Mouse (Mus musculus) heart, postnatal 0 days (tissue): ENCODE measurements around the gene Slc2a4. TPM values are rescaled to one million over a fixed set of nuclear protein-coding genes. Genes with fewer than 3 reads are reported as not detected.

Experiments used
- ATAC-seq: fragments of 200-750 bp; cut with Nextera tagmentation; 2 replicates; pipeline ENCODE4 v1.8.0; 2017; ENCODE audit warnings: low read depth, moderate number of reproducible peaks, moderate library complexity; ENCODE audit not compliant: insufficient read depth
- DNase-seq: peaks from one replicate; pipeline ENCODE4 v3.0.0-alpha.2; 2016; ENCODE audit warnings: low spot score
- H3K27ac ChIP-seq: fragments of 300-500 bp; sonication (generic); 2 replicates; pipeline ENCODE4 v1.5.1; 2014; ENCODE audit warnings: low read depth, mild to moderate bottlenecking
- H3K27me3 ChIP-seq: fragments of 300-500 bp; sonication (generic); 2 replicates; pipeline ENCODE4 v1.6.1; 2014; ENCODE audit warnings: low read length, mixed read lengths; ENCODE audit not compliant: control insufficient read depth, insufficient read depth
- H3K36me3 ChIP-seq: fragments of 300-500 bp; sonication (generic); replicated peaks from 2 replicates; pipeline ENCODE4 v1.6.1; 2014; ENCODE audit warnings: low read length, mixed read lengths; ENCODE audit not compliant: control insufficient read depth, insufficient read depth
- H3K4me1 ChIP-seq: fragments of 300-500 bp; sonication (generic); 2 replicates; pipeline ENCODE4 v1.6.1; 2014; ENCODE audit warnings: antibody characterized with exemption; ENCODE audit not compliant: control insufficient read depth, insufficient read depth
- H3K4me2 ChIP-seq: fragments of 300-500 bp; sonication (generic); 2 replicates; pipeline ENCODE4 v1.6.1; 2014; ENCODE audit warnings: low read depth, mild to moderate bottlenecking, low read length, moderate library complexity
- H3K4me3 ChIP-seq: fragments of 300-500 bp; sonication (generic); 2 replicates; pipeline ENCODE4 v1.5.1; 2014; ENCODE audit warnings: low read depth, low read length
- H3K9ac ChIP-seq: fragments of 300-500 bp; sonication (generic); replicated peaks from 2 replicates; pipeline ENCODE4 v1.6.1; 2014; ENCODE audit warnings: low read depth, low read length, mixed read lengths
- H3K9me3 ChIP-seq: fragments of 300-500 bp; sonication (generic); replicated peaks from 2 replicates; pipeline ENCODE4 v1.6.1; 2016; ENCODE audit warnings: low read length; ENCODE audit not compliant: control insufficient read depth
- CTCF ChIP-seq: IDR thresholded peaks from 2 replicates; pipeline ENCODE4 v1.5.1; 2016; ENCODE audit warnings: antibody characterized with exemption, control low read depth, low read depth
- EP300 ChIP-seq: IDR thresholded peaks from 2 replicates; pipeline ENCODE4 v1.6.1; 2016; ENCODE audit warnings: antibody characterized with exemption, low read depth
- WGBS: fragments of 180-500 bp; shearing (Covaris S2); extraction: QIAGEN DNeasy Blood & Tissue Kit; methylation state at CpG from one replicate; pipeline ENCODE4 v1.1.7; 2014; 5-methylcytosine and 5-hydroxymethylcytosine counted together
- polyA plus RNA-seq: library from polyadenylated mRNA; unstranded; fragments of >200 nt; fragmentation: Nextera tagmentation; extraction: Ambion mirVana; gene quantifications from 2 replicates; pipeline ENCODE4 v1.2.1, GENCODE M21; 2015
- total RNA-seq: library from RNA; depleted of rRNA; stranded (reverse); fragments of >200 nt; gene quantifications from 2 replicates; pipeline ENCODE4 v1.2.3, GENCODE M21; 2014; ENCODE audit warnings: low replicate concordance

Gene Slc2a4
- total and polyA plus RNA-seq, 2 experiments from 2014 or later = 89.2 to 267 TPM

GRCm38 (mm10) chr11:69914917-69915430 lies 33.0 kb downstream of the Slc2a4 start:
- no peak overlapping the region for H3K27ac ChIP-seq

DNA sequence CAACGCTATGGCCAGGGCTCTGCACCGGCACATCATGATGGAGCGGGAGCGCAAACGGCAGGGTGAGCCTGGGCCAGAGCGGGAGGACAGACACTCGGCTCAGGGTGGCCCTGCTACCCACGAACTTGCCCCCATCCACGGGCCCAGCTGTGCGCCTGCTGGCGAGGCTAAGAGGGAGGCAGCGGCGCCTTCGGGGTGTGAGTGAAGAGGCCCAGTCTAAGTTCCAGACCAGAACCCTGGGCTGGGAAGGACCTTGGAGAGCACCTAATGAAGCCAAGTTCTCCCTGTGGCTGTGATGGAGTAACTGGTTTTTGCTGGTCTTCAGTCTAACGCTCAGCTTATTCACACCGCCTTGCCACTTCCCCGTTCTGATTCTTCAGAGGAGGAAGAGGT lies 33.6 kb downstream of the Slc2a4 start:
- ATAC-seq = peak; percentile 2; the same call in 1 of the 2 replicates
- WGBS = 1% methylated on average over 17 of the region's 17 CpGs
- peak overlapping the region; percentile 88 for H3K27ac ChIP-seq
- peak overlapping the region; percentile 82 for H3K9ac ChIP-seq
- peak overlapping the region; percentile 89 for H3K4me3 ChIP-seq
- peaks cover 77% of the 10 kb centered on the region for H3K36me3 ChIP-seq
- DNase-seq = no peak
- H3K9me3 ChIP-seq = no peaks in the 10 kb centered on the region
- peak overlapping the region; percentile 94 for H3K4me2 ChIP-seq
- no peaks in the 10 kb centered on the region for H3K27me3 ChIP-seq
- peaks cover 21% of the 10 kb centered on the region for H3K4me1 ChIP-seq
- TF ChIP-seq EP300 (no peak), CTCF (no peak)

More at GRCm38 (mm10) chr11:69914917-69915430, 33.0 kb downstream of the Slc2a4 start:
- ATAC-seq = no peak
- Histone ChIP-seq H3K4me1 (peaks cover 24% of the 10 kb centered on the region), H3K4me3 (peak overlapping the region; percentile 89), H3K9me3 (no peaks in the 10 kb centered on the region), H3K27me3 (no peaks in the 10 kb centered on the region), H3K9ac (no peak overlapping the region), H3K4me2 (peak overlapping the region; percentile 94), H3K36me3 (peaks cover 71% of the 10 kb centered on the region)
- no peak for DNase-seq
- whole genome bisulfite sequencing = 32% methylated on average over 9 of the region's 9 CpGs
- no peak for TF ChIP-seq CTCF

- H3K9me3 ChIP-seq = no peaks in the 10 kb centered on the region
- H3K36me3 ChIP-seq = peaks cover 79% of the 10 kb centered on the region
- peak within 1 kb of the TSS; percentile 82 for H3K9ac ChIP-seq
- H3K27me3 ChIP-seq = no peaks in the 10 kb centered on the region
- H3K27ac ChIP-seq = peak within 1 kb of the TSS; percentile 88
- H3K4me1 ChIP-seq = peaks cover 16% of the 10 kb centered on the region
- ATAC-seq (peak; percentile 90), DNase-seq (peak; percentile 94)
- 2% methylated on average over 61 of the region's 61 CpGs for WGBS
- H3K4me2 ChIP-seq = peak within 1 kb of the TSS; percentile 94
- TF ChIP-seq EP300 (no peak; the same call in 1 of the 2 replicates), CTCF (no peak)
- H3K4me3 ChIP-seq = peak within 1 kb of the TSS; percentile 89
Measured at GRCm38 (mm10) chr11:69913554-69914371, 34.2 kb downstream of the Slc2a4 start, which contains the start of gene Gps2. Gps2 (plus strand) TSS chr11:69913888.

- H3K4me3 ChIP-seq = peak overlapping the region; percentile 89; the same call in 1 of the 2 replicates
- WGBS = 70% methylated on average over 15 of the region's 15 CpGs
- peaks cover 16% of the 10 kb centered on the region for H3K4me1 ChIP-seq
- peaks cover 79% of the 10 kb centered on the region for H3K36me3 ChIP-seq
- H3K27me3 ChIP-seq = no peaks in the 10 kb centered on the region
- TF ChIP-seq EP300 (no peak), CTCF (no peak)
- H3K9ac ChIP-seq = peak overlapping the region; percentile 82
- peak overlapping the region; percentile 94 for H3K4me2 ChIP-seq
- peak overlapping the region; percentile 88 for H3K27ac ChIP-seq
- DNase-seq (no peak), ATAC-seq (no peak)
- no peaks in the 10 kb centered on the region for H3K9me3 ChIP-seq
Measured at GRCm38 (mm10) chr11:69912716-69913530, 35.1 kb downstream of the Slc2a4 start.

DNA sequence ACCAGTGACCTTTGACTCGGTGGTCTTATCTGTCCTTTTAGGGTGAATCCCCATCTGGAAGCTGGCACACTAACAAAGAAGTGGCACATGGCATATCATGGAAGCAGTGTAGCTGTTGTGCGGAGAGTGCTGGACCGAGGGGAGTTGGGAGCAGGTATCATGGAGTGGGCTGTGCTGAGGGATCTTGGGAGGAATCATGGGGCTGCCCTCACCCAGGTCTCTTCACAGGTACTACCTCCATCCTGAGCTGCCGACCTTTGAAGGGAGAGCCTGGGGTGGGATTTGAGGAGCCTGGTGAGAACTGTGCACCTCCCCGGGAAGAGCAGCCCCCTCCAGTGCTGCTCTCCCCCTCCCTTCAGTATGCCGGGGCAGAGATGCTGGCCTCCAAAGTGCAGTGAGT lies 36.3 kb downstream of the Slc2a4 start:
- Histone ChIP-seq H3K4me2 (no peak overlapping the region), H3K27ac (no peak overlapping the region), H3K27me3 (no peaks in the 10 kb centered on the region), H3K4me3 (no peak overlapping the region), H3K9ac (no peak overlapping the region), H3K9me3 (no peaks in the 10 kb centered on the region), H3K4me1 (peaks cover 16% of the 10 kb centered on the region), H3K36me3 (peaks cover 79% of the 10 kb centered on the region)
- TF ChIP-seq EP300 (no peak), CTCF (no peak)
- DNase-seq = no peak
- ATAC-seq = no peak
- 84% methylated on average over 6 of the region's 6 CpGs for WGBS
